Mouse (Mus musculus): Measurements from ENCODE around the gene Intu.

The Intu gene

DNA sequence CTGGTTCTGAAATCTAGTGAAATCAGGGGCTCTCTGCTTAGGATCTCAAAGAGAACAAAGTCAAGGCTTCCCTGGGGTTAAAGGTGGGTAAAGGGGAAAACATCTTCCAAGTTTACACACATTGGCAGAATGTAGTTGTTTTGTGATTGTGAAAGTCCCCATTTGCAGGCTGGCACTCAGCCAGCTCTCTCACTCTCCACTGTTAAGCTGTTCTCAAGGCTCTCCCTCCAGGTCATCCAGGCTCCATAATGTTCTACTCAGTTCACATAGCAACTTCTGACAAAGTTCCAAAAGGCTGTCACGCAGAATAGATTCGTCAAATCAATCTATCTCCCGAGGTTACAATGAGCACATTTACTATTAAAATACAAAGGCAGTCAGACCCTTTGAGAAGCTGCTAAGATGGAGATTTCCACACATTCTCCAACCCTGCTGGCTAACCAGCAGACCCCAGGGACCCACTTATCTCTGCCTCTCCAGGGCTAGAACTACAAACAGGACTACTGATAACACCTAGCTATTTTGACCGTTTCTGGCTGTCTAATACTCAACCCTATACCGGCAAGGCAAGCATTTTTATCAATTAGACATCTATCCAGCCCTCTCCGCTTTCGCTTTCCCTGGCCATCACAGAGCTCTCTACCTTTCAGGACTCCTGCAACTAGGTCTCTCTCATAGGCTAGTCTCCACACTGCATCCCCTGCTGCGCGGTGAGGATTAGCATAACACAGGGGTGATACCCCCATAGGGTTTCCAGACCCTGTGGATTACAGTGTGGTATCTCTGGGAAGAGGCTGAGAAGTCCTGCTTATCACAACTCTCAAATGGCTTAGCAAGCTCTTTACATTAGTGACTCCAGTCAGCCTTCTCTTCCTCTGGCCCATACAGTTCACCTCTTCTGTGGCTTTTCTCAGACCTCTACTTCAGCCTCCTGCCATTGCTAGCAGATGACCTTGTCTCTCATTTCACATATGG lies 2.8 kb upstream of the Intu start:
- no peak for DNase-seq

- DNase-seq: peak; percentile 28
Observed at GRCm38 (mm10) chr3:40528958-40529357, 2.1 kb upstream of the Intu start.

GRCm38 (mm10) chr3:40530845-40531244 lies 241 bp upstream of the Intu start:
- DNase-seq: no peak

GRCm38 (mm10) chr3:40532256-40532655 lies 1.2 kb downstream of the Intu start:
- DNase-seq: no peak

- DNase-seq: no peak
Observed at GRCm38 (mm10) chr3:40534141-40534540, 3.1 kb downstream of the Intu start.

- DNase-seq: peak; percentile 95
Observed at GRCm38 (mm10) chr3:40540567-40541554, 9.8 kb downstream of the Intu start.

DNA sequence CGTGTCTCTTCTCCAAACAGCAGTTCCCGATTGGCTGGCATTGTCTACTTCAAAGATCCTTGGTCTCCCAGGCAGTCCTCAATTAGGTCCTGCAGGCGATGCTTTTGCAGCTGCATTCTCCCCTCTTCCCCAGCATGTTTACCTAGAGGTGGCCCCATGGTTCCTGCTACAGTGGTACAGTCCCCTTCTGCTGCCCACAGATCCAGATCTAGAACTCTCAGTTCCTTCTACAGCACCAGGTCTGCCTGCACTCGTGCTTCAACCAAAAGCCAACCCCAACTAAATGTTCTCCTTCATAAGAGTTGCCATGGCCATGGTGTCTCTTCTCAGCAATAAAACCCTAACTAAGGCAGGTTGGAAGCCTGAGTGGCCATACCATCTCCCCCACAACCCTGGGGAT lies 15.5 kb downstream of the Intu start:
- DNase-seq: no peak

- no peak for DNase-seq
Observed at GRCm38 (mm10) chr3:40652941-40653352, 121.9 kb downstream of the Intu start.

- DNase-seq: no peak
Observed at GRCm38 (mm10) chr3:40653582-40653981, 122.5 kb downstream of the Intu start.

- DNase-seq: peak; percentile 18
Observed at GRCm38 (mm10) chr3:40654028-40654427, 122.9 kb downstream of the Intu start.

DNA sequence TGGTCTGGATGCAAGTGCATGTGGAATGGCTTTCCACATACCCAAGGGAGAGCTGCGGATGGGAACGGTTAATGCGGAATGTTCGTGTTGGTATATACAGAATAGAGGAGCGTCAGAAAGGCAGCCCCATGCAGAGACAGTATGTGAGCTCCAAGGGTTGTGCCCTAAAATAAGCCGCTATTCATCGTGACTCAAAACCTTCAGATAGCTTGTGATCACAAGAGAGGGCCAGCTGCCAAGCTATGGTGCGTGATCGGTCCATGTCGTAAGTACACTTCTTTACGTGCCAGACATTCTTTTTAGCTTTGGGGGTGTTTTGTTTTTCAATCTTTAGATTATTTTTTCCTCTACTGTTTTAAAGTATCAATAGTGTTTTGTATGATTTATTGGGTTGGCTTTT lies 124.5 kb downstream of the Intu start:
- DNase-seq: no peak

- no peak for DNase-seq
Observed at GRCm38 (mm10) chr3:40656339-40656738, 125.3 kb downstream of the Intu start.

- no peak for DNase-seq
Observed at GRCm38 (mm10) chr3:40660231-40660630, 129.1 kb downstream of the Intu start.

DNA sequence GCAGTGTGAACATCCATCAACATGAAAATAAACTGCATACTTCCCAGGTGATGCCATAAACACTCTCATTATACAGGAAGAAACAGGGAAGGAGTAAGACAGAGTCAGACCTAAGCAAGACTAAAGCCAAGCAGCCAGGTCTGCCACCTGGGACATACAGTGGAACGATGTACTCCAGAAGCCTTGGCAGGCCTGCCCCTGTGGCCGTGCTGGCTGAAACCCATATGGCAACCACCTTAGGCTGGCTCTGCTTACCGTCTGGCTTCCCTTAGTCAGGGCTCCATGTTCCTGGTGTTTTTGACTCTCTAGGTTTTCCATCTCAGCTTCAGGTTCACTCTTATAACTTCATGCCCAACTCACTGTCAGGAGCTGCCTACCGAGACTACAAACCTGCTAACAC lies 135.0 kb downstream of the Intu start:
- DNase-seq: no peak

- DNase-seq: no peak
Observed at GRCm38 (mm10) chr3:40666861-40667719, 136.0 kb downstream of the Intu start.

DNA sequence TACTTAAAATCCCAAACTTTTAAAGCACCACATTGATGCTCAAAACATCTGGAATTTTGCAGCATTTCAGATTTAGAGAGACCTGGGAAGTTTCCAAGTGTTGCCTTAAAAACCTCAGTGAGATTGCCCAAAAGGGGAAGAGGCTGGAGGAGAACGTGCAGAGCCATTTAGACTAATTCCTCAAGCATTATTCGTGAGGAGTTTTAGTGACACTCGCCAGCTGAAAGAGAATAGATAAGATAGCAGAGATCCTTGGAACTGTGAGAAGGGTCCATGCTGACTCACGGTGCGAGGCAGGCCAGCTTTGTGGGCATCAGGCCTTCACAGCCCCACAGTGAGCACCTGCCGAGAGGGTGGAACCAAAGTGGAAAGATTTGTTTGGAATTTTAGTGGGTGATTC lies 137.8 kb downstream of the Intu start:
- no peak for DNase-seq

DNA sequence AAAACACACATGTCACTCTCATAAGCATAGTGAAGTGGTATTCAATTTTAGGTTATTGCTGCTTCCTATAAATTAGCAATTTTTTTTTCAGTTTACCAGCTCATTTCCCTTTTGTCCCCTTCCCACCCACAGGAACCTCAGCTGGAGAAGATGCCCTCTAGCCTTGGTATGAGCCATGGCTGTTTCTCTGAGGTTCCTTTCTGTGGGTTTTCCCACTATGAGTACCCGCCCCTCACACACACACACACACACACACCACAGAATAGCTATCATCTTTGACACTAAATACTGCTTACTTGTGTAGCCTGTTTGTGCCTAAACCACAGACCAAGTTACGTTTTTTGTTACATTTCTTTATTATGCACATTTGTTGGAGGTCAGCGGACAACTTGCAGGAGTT lies 138.3 kb downstream of the Intu start:
- no peak for DNase-seq

- no peak for DNase-seq
Observed at GRCm38 (mm10) chr3:40673515-40673914, 142.4 kb downstream of the Intu start.

DNA sequence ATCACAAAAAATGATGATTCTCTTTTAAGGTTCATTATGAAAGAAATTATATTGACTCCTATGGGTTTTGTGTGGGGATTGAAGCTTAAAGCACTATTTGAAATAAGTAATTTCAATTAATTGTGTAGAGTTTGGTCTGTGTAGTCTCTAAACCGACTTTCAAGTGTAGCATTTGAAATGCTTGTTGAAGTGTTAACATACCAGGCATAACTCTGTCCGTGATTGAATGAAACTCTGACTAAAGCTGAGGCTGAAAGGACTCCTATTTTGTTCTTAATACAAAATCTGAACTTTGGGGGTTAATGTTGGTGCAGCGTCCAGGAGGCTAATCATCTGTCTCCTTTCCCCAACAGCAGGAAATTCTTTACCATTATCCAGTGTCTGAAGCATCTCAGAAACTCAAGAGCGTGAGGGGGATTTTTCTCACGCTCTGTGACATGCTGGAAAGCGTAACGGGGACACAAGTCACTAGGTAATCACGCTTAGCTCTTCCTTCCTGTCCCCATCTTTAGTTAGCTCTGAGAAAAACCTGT lies 143.9 kb downstream of the Intu start:
- no peak for DNase-seq

- no peak for DNase-seq
Observed at GRCm38 (mm10) chr3:40678856-40679255, 147.8 kb downstream of the Intu start.

DNA sequence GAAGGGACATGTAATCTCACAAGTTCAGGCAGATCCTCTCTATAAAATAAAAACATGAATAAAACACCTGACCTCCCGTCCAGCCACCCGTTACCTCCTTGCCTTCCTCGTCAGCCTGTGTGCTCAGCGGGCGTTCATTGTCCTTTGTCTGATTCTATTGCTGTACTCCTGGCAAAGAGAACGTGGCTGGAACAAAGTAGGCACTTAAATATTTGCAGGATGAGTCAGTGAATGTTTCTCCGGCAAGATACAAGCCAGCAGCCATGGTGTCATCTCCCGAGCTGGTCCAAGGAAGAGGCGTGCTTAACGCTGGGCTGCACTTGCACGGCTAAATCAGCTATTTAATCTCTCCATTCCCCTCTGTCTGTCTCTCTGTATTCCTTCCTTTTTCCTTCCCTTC lies 151.3 kb downstream of the Intu start:
- no peak for DNase-seq

GRCm38 (mm10) chr3:40683171-40683570 lies 152.1 kb downstream of the Intu start:
- no peak for DNase-seq
